In the genomic region with DNA sequence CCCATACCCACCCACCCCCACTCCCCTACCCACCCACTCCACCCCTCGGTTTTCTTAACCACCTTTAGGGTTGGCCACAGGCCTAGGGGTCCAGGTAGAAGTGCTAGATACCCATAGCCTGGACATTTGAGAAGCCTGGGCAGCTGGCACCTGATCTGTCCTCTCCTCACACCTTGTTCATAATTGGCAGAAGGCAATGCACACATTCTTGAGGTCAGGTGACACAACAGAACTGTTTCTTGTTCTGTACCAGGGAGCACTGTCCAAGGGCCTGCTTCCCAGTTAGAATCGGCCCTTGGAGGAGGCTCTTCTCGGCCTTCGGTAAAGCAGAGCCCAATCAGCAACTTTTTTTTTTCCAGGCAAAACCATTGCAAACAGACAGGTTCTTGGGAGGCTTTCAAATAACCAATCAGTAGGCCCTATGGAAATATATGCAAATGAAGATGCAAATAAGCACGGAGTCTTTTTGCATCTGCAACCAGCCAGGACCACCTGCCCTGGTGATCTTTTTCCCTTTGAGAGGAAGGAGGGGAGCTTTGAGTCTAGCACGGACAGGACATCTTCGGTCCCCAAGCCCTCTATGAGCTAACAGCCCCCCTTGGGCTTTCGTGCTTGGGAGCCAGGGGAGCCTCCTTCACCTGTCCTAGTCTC, we compare ENCODE assay signal across 1 mouse cellular context.
TF ChIP-seq lines count a peak whose summit lies in the region.

No protein-coding gene starts in this region.

TF ChIP-seq in MEL, 35 proteins besides CTCF, POLR2A, EP300 and RAD21 (continued from another document):
- TF ChIP-seq GABPA (IDR thresholded peaks at IDR 0.05; ENCODE audit: low read depth, low read length) (no peak), TAL1 (IDR thresholded peaks at IDR 0.05; ENCODE audit: low read length) (no peak), POLR2AphosphoS2 (IDR thresholded peaks at IDR 0.05; ENCODE audit: low read length) (no peak), KAT2A (conservative IDR thresholded peaks at IDR 0.05; ENCODE audit: low read depth, low read length) (no peak), MYB (IDR thresholded peaks at IDR 0.05; ENCODE audit: low read depth, low read length) (no peak), SIN3A (IDR thresholded peaks at IDR 0.05; ENCODE audit: low read length) (no peak), MAX (IDR thresholded peaks at IDR 0.05; ENCODE audit: low read length) (no peak)
TF ChIP-seq in MEL: peak in this region for 0.
